10 mouse cellular contexts compared by ENCODE assay signal in the genomic region with DNA sequence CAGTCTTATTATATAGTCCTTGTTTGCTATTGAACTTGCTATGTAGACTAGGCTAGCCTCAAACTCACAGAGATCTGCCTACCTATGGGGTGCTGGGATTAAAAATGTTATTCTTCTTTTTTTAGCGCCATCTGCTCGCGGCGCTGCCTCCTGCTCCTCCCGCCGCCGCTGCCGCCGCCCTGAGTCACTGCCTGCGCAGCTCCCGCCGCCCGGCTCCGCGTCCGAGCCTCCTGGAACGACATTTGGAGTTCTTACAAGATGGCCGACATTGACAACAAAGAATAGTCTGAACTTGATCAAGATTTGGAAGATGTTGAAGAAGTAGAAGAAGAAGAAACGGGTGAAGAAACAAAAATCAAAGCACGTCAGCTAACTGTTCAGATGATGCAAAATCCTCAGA. TPM values are rescaled to one million over a fixed set of nuclear protein-coding genes. Genes with fewer than 3 reads are reported as not detected.
A peak's percentile ranks its signal among the peaks of the same experiment; 100 is the strongest.
ATAC-seq lines count a peak whose summit lies in the region.
"Had no signal": no experiment of that assay in that cellular context is flagged by ENCODE, and none has a peak within 500 bp of the region (broad histone marks: within the 10 kb centered on the region; RNA-seq: fewer than 3 reads in every experiment).

No protein-coding gene starts in this region.

- peak; percentile 40 for ATAC-seq in activated CD4-positive, CD25-positive, alpha-beta regulatory T cell, adult 4 months
- 0 out of 2 replicates have a peak, but pooled peaks have one; percentile 52 for ATAC-seq in frontal cortex, adult (ENCODE audit: low TSS enrichment)
- peak; percentile 53 for ATAC-seq in granulocyte monocyte progenitor cell, adult 5-6 weeks (replicated peaks; ENCODE audit: poor library complexity, severe bottlenecking)
- ATAC-seq in megakaryocyte, adult 5-6 weeks (ENCODE audit: poor library complexity, severe bottlenecking), result peak; percentile 56; the same call in 1 of the 2 replicates
- 0 out of 2 replicates have a peak, but pooled peaks have one; percentile 39 for ATAC-seq in megakaryocyte progenitor cell, adult 5-6 weeks (replicated peaks; ENCODE audit: poor library complexity)

RNA-seq across cellular contexts. Expression of a gene that starts 26.5 kb away (rescaled TPM):
- polyA plus RNA-seq in activated CD4-positive, CD25-positive, alpha-beta regulatory T cell, adult 4 months (2017; shearing (Covaris generic)), result not detected
- total RNA-seq in granulocyte monocyte progenitor cell, adult 5-6 weeks (2014; fragmentation: Nextera tagmentation), result not detected in 2 replicates
- total RNA-seq in granulocyte monocyte progenitor cell, adult 5-6 weeks (2017), result not detected in 2 replicates
- not detected in 2 replicates for total RNA-seq in megakaryocyte, adult 5-6 weeks (2015)
- not detected in 2 replicates for total RNA-seq in megakaryocyte, adult 5-6 weeks (2017)
- not detected in 2 replicates for total RNA-seq in megakaryocyte progenitor cell, adult 5-6 weeks (2015)
- total RNA-seq in megakaryocyte progenitor cell, adult 5-6 weeks (2017), result 0.17 TPM in 1 of 2 replicates, not detected in the other
- total RNA-seq: adrenal gland, postnatal 36 days; G1E; MEL had no signal
- polyA plus RNA-seq: C2C12; CD4-positive, CD25-positive, alpha-beta regulatory T cell, adult 4 months; G1E had no signal

RNA-seq across cellular contexts. Expression of a gene that starts 52.0 kb away (rescaled TPM):
- 10 to 100 TPM; 45.4 to 51.9 TPM for polyA plus RNA-seq in activated CD4-positive, CD25-positive, alpha-beta regulatory T cell, adult 4 months (2017; shearing (Covaris generic))
- total RNA-seq in granulocyte monocyte progenitor cell, adult 5-6 weeks (2014; fragmentation: Nextera tagmentation), result 118 and 165 TPM in 2 replicates
- 82.9 and 91.2 TPM in 2 replicates for total RNA-seq in granulocyte monocyte progenitor cell, adult 5-6 weeks (2017)
- 127 TPM in 2 replicates for total RNA-seq in megakaryocyte, adult 5-6 weeks (2015)
- total RNA-seq in megakaryocyte, adult 5-6 weeks (2017), result 118 and 122 TPM in 2 replicates
- total RNA-seq in megakaryocyte progenitor cell, adult 5-6 weeks (2015), result 79.1 and 93.5 TPM in 2 replicates
- total RNA-seq in megakaryocyte progenitor cell, adult 5-6 weeks (2017), result 77.3 and 83.4 TPM in 2 replicates

Comparison
In these comparisons a context has a peak if more than half of its experiments do, and no peak if none do; other contexts are left out.
1. Peak in every context shown above with its lines: ATAC-seq.